Comparison of ENCODE assay signal across 22 mouse cellular contexts in the genomic region with DNA sequence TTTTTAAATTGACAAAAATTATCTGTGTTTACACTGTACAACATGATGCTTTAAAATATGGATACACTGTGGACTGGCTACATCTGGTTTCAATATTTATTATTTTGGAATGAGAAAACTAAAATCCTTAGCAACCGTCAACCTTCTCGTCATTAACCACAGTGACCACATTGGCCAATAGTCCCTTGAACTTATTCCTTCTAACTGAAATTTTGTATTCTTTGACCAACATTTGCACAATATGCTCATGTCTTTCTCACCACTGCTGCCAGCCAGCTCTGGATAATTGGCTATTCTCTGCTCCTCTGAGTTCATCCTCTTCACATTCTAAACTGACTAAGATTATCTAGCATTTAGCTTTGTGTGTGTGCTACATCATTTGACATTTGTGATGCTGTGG.
DNase-seq lines count a peak whose midpoint lies in the region; ATAC-seq and TF ChIP-seq lines count a peak whose summit lies in the region.
"Had no signal": no experiment of that assay in that cellular context is flagged by ENCODE, and none has a peak within 500 bp of the region (broad histone marks: within the 10 kb centered on the region; RNA-seq: fewer than 3 reads in every experiment).

No protein-coding gene starts in this region.

- ATAC-seq in hematopoietic stem cell, adult 5-6 weeks (replicated peaks in 1 of 2; ENCODE audit: insufficient read depth in 1 of 2, low FRiP score in 2 of 2, low TSS enrichment in 1 of 2, low read depth in 1 of 2, poor library complexity in 2 of 2, severe bottlenecking in 2 of 2) = peak; percentile 12 to 37; a peak in 1 of 4 replicates
- ATAC-seq: forebrain, embryonic 14.5 days; hindbrain, postnatal 0 days had no signal

- no peak overlapping the region for H3K4me3 ChIP-seq in myocyte
- H3K4me3 ChIP-seq: embryonic facial prominence, embryonic 10.5 days; forebrain, embryonic 10.5 days; gastrocnemius, adult 2 months; heart, embryonic 13.5 days; hindbrain, embryonic 12.5 days had no signal

- no peak overlapping the region for H3ac ChIP-seq in myocyte (ENCODE audit: control insufficient read depth, insufficient read length)

- H3K36me3 ChIP-seq in myocyte (ENCODE audit: control insufficient read depth, insufficient read depth) = no peaks in the 10 kb centered on the region
- H3K36me3 ChIP-seq: embryonic facial prominence, embryonic 10.5 days; hindbrain, embryonic 12.5 days had no signal

- H3K27me3 ChIP-seq in myocyte (ENCODE audit: control insufficient read depth, insufficient read depth, insufficient read length) = no peaks in the 10 kb centered on the region
- H3K27me3 ChIP-seq: CH12.LX; heart, embryonic 13.5 days; hindbrain, embryonic 12.5 days had no signal

- H3K79me2 ChIP-seq in myocyte (ENCODE audit: control insufficient read depth, insufficient read depth) = peaks cover 97% of the 10 kb centered on the region

- H3K4me2 ChIP-seq in myocyte (ENCODE audit: low read depth) = peak overlapping the region; percentile 22
- H3K4me2 ChIP-seq: heart, embryonic 13.5 days; hindbrain, embryonic 12.5 days had no signal

- DNase-seq in 416B (ENCODE audit: low read depth) (peak; percentile 76), adipocyte (ENCODE audit: low spot score) (peak; percentile 63)
- no peak for DNase-seq in right cerebral cortex, postnatal 14 days
- DNase-seq in adrenal gland, postnatal 10 days = no peak
- no peak for DNase-seq in neural tube, embryonic 10.5 days (ENCODE audit: extremely low spot score, low spot score)
- DNase-seq: adrenal gland, adult 8-10 months; cerebellum, adult 11 months; cerebellum, adult 8-10 months; cerebellum, postnatal 25 days; gastrocnemius, adult 2 months; gastrocnemius, postnatal 25 days; heart, adult 11 months; heart, postnatal 36 days had no signal

- TF ChIP-seq POLR2A in myocyte (IDR thresholded peaks at IDR 0.05; ENCODE audit: insufficient read length, low read depth) = no peak

TF ChIP-seq in myocyte, 11 proteins besides CTCF, POLR2A, EP300 and RAD21:
- TF ChIP-seq USF1 (IDR thresholded peaks at IDR 0.05; ENCODE audit: low read depth) (no peak), CEBPB (IDR thresholded peaks at IDR 0.05; ENCODE audit: insufficient read depth, poor library complexity, severe bottlenecking) (peak; percentile 66), POLR2AphosphoS2 (IDR thresholded peaks at IDR 0.05; ENCODE audit: insufficient read length, low read depth) (no peak), SRF (IDR thresholded peaks at IDR 0.05; ENCODE audit: control insufficient read depth, insufficient read length, low read depth) (no peak)

Comparison
In these comparisons a context has a peak if more than half of its experiments do, and no peak if none do; other contexts are left out.
1. DNase-seq: peak in 416B (single experiment) and adipocyte (single experiment); none in right cerebral cortex, postnatal 14 days (single experiment), adrenal gland, postnatal 10 days (single experiment) and neural tube, embryonic 10.5 days (single experiment).